Mouse (Mus musculus): Measurements from ENCODE around the gene Trnp1.
"Not testable (repeated sequence)": the region's sequence is repeated elsewhere in the genome, so short reads cannot be mapped to it uniquely, and the experiment has no call there.

The Trnp1 gene

DNA sequence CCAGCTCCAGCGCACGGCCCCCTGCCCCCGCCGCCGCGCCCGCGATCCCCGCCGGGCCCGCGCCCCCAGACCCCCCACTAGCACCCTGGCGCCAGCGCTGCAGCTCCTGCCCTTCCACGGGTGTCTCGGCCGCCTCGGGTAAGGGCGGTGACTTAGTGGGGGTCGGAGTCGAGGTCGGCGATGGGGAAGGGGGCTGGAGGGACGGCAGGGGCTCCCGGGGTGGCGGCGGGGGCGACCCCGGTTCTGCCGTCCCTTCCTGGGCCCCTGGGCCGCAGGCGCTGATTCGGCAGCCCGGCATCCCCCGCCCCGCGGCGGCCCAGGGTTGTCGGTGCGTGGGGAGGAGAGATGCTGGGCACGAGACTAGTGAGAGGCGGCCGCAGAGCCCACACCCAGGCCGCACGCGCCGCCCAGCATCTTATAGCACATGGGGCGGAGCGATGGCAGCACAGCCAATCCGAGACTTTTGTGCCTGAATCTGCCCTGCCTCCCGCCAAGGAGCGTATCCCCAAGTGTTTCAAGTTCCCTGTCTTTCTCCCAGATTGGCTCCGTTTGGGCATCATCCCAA is at the start of gene Trnp1:
Gene Trnp1 (minus strand): TSS at position 391 of the 565 bp plus-strand sequence.
- peak; percentile 95 to 96 for DNase-seq (ENCODE audit: low spot score in 2 of 2)

DNA sequence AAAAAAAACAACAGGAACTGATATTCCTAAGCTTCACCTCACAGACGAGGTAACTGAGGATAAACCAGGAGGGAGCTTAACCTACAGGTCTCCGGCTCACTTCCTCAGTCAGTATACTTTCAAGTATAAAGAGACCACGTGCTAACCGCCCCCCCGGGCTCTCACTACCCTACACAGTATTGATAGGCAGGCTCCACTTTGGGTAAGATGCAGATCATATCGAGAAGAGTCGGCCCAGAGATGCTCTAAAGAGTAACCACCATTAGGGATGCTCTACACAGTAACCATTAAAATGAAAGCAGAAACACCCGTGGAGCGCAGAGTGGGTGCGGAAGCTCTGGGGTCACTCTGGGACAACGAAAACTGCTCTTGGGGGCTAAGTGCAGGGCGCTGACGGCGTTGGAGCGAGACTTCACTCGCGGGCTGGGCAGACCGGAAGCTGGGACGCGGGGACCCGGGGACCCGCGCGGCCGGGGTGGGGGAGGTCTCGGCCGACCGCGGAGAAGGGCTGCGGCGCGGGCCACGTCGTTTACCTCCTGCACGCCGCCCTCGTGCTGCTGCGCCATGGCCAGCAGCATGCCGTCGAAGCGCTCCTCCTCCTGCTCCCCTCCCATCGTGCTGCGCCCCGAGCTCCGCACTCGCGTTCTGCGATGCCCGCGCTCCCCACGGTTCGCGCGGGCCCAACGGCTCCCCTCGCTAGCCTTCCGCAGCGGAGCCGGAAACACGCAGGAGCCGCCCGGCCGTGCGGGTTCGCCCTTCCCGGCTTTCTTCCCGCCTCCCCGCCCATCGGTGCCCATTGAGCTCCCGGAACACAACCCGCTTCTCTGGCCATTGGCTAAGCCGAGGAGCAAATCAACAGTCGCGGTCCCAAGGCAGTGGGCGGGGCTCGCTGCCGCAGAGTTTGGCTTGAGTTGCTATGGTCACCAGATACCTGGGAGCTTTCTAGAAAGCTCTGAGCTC is 47.2 kb upstream of the Trnp1 start, which contains the start of gene Nudc:
Gene Nudc (minus strand): TSS at position 725 of the 960 bp plus-strand sequence.
- peak; percentile 98 for DNase-seq (ENCODE audit: low spot score in 2 of 2)

DNA sequence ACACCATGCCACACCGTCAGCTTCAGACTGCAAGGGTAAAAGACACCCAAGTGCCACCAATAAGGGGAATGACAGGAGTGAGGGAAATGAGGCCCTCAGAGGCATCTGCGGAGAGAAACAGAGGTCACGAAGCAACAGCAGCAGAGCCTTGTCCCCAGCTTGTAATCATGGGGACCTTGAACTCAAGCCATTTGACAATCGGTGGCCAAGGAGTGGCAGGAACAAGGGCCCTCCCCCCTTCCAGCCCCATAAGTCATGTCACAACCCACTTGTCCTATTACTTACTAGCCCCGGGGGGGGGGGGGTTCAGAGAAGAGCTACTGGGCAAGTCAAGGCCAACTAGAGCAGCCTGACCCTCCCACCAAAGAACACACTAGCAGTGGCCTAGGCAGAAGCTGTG is 38.3 kb upstream of the Trnp1 start:
- DNase-seq (ENCODE audit: low spot score in 2 of 2) = no peak

DNA sequence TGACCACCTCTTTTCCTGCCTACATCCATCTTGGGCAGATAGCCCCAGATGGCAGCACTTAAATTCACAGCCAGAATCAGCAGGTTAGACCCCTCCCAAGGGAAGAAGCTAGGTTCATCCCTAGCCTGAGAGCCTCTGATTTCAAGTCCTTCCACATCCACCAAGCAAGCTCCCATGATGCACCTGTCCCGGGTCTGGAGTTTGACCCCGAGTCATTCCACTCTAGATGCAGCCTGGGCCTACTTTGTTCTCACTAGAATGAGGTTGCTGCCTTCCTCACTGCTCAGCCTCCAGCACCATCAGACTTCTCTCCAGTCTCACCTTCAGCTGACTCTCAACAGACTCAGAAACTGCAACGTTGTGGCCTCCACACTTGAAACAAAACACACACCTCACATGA is 37.7 kb upstream of the Trnp1 start:
- no peak for DNase-seq (ENCODE audit: low spot score in 2 of 2)

DNA sequence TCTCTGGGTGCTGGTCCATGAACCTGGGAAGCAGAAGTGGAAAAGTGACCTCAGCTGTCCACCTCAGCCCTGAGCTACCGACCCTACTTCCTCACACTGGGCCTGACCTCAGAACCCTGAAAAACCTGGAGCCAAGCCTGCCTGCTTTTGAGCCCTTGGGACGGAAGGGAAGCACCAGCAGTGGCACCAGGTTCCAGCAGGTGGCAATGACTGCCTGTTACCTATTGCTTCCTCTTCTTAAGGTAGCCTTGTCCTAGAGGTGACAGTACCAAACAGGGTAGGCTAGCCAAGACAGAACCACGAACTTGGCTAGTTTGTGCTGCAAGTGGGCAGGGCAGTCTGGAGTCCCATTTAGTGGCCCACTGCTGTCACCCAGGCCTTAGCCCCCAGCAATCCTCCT is 34.4 kb upstream of the Trnp1 start:
- no peak for DNase-seq (ENCODE audit: low spot score in 2 of 2)

DNA sequence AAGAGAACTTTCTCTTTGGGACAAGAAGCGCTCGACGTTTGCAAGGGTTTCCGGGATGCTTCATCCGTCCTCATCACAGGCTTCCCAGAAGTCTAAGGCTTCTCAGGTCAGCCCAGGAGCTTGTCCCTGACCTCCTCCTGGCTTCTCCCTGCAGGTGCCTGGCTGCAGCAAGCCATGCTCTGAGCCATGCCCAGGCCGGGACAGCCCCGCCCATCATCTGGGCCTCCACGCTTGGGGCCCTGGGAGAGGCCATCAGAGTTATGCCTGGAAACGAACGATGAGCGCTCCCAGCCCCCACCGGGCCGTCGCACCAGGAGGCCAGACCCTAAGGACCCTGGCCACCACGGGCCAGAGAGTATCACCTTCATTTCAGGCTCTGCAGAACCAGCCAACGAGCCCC is 29.4 kb upstream of the Trnp1 start:
- no peak for DNase-seq (ENCODE audit: low spot score in 2 of 2)

DNA sequence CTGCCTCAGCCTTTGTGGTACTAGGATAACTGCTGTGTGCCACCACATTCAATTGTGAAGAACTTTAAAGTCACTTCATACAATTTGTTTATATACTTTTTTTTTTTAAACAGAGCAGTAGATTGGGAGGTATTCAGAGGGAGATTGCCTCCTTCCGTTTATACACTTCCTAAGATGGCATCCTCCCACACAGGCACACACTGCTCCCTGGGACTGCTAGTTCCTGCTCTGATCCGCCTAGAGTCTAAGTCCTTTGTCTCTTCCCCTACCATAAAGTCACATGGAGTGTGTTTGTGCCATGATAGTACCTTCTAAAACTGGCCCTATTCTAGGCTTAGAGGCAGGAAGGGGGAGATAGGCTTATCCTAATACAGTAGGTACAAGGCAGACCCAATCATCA is 23.2 kb upstream of the Trnp1 start:
- DNase-seq (ENCODE audit: low spot score in 2 of 2) = no peak

DNA sequence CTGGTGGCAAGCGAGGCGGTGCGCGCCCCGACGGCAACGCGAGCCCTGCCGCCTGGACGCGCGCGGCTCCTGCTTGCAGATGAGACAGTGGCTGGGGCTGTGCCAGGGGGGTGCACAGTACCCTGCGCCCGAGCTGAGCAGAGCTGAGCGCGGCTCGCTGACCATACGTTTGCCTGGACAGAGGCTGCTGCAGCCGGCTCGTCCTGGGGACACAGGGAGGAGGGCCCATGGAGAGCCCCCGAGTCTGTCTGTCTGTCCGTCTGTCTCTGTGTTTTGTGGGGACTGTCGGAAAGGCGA is 21.0 kb upstream of the Trnp1 start:
- no peak for DNase-seq (ENCODE audit: low spot score in 2 of 2)

DNA sequence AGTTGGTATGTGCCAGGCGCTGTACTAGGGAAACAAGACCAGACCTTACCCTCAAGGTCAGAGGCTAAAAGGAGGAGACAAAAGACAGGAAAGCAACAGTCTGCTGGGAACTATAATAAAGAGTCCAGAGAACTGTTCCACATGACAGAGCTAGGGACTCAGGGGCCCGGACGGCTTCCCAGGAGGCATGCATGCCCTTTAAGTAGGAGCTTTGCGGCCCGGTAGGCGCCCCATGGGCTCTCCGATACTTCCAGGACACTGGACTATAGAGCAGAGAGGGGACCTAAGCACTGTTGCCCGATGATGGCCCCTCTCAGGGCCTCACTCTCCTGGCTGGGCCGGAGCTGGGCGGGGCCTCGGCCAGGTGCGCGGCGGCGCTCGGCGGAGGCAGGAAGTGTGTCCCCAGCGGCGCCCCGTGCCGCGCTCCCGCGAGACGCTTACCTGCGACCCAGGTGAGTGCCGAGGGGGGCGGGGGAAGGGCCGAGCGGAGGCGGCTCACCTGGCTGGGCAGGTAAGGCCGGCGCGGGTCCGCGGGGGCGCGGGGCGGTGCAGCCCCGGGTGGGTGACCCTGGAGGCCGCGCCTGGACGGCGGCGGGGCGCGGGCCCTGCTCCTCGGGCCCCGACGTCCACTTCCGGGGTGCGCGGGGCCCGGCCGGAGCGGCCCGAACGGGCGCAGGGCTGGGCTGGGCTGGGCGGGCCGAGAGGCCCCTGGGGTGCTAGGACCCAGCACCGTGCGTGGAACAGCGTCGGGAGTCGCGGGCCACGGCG is 20.4 kb upstream of the Trnp1 start, which contains the start of gene Kdf1:
Gene Kdf1 (plus strand): TSS at position 363 of the 768 bp plus-strand sequence.
- no peak for DNase-seq (ENCODE audit: low spot score in 2 of 2)

DNA sequence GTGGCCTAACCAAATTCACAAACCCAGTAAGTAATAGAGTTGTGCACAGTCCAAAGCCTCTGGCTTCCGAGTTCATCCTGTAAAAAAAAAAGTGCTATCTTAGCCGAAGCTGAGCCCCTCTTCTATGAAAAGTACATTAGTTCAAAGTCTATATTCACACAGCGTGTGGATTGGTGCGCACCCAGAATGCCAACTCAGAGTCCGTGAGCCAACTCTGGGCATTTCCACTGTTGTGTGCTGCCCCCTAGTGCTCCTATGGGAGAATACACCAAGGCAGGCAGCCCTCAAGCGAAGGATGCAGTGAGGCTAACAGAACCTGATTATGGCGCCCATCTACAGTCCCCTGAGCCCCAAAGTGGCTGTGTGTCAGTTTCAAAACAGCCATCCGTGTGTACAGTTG is 14.6 kb upstream of the Trnp1 start:
- peak; percentile 80 to 87 for DNase-seq (ENCODE audit: low spot score in 2 of 2)

DNA sequence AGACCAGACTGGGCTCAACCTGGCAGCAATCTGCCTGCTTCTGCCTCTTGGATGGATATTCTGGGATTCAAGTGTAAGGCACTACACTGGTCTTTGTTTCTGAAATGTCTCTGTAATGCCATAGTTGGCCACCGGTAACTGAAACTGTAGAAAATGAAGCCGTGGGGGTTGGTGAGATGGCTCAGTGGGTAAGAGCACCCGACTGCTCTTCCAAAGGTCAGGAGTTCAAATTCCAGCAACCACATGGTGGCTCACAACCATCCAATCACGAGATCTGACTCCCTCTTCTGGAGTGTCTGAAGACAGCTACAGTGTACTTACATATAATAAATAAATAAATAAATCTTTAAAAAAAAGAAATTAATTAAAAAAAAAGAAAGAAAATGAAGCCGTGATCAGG is 14.2 kb upstream of the Trnp1 start:
- DNase-seq (ENCODE audit: low spot score in 2 of 2) = not testable (repeated sequence)

DNA sequence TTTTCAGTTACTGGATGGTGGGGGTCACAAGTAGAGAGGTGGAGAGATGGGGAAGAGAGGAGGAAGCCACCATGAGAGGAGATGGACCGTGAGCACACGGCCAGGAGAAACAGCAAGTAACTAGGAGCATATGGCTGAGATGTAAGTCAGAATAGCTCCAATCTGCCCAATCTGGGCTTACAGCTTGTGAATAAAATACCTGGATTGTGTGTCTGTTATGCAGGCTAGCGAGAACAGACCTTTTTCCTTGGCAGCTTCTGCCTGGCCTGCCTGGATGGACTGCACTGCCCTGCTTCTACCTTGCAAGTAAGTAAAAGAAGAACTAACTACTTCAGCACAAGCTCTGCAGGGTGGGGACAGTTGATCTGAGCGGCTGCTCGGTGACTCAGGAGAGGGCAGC is 12.7 kb upstream of the Trnp1 start:
- no peak for DNase-seq (ENCODE audit: low spot score in 2 of 2)

DNA sequence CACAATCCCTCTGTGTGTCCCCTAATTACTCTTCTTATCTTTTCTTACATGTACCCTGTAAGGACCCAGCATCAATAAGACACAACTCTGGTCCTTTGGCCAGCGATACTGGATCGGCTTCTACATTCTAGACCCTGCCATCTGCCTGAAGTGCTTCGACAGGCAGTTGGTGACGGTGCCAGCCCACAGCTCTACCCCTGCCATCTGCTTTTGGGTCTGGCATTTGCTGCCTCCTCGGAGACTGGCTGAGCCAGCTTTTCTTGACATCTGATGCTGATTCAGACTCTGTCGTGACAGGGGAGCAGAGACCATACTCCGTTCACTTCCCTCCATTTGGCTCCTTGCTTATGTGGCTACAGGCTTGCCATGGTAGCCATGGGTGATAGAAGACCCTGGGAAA is 10.6 kb upstream of the Trnp1 start:
- DNase-seq (ENCODE audit: low spot score in 2 of 2) = peak; percentile 73 to 82

DNA sequence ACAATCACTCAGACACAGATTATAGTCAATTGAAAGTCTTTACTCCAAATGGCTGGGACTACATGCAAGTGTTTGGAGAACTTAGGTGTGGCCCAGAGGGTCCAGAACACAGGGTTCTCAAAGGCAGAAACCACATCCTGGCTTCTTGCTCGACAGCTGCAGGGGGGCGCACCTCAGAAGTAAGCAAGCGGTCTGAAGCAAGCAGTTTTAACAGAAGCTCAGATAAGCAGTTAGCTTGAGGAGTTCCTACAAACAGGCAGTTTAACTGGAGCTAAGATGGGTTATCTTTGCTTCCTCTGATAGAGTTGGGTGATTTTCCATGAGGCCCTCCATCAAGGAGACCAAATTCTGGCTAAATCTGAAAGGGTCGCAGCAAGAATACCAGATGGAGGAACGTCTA is 8.2 kb upstream of the Trnp1 start:
- DNase-seq (ENCODE audit: low spot score in 2 of 2) = no peak

DNA sequence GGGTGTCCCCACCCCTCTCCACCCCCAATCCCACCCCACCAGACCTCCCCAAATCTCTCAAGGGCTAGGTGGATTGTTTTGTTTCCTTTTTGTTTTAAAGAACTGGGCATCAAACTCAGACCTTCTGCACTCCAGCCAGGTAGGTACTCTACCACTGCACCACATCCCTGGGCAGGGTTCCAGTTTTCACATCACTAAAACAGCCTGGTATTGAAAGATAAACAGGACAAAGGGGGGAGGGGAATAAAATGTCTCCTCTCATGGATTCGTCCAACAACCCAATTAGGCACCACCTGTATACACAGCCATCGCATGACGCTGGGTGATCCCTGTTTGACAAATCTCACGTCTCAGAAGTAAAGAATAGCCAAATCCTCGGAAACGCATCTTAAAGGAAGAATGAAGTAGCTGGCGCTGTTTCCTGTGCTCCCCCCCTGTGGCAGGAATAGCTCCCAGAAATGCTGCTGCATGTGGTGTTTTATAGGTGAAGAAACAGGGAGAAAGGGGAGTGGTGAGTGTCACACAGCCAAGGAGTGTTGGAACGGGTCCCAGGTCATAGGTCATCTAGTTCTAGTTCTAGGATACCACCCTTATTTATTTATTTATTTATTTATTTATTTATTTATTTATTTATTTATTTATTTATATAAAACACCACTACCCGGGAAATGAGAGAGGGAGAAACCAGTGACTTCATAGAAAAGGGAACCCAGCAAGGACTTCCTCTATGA is 6.6 kb upstream of the Trnp1 start:
- DNase-seq (ENCODE audit: low spot score in 2 of 2) = no peak

DNA sequence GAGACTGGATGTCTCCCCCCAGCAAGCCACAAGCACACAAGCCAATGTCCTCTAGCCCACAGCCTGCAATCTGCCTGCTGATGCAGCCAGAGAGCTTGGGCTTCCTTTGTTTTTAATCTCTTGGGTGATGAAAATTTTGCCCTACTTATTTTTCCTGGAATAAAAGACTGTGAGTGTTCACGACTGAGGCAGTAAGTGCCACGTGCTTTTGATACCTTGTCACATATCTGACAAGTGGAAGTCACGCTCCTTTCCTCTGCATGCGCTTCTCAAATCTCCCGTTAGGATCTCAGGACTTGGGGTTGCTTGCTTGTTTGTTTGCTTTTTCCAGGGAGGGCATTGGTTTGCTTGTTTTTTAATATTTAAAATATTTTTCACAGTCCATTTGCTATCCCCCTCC is 6.0 kb upstream of the Trnp1 start:
- DNase-seq (ENCODE audit: low spot score in 2 of 2) = no peak

DNA sequence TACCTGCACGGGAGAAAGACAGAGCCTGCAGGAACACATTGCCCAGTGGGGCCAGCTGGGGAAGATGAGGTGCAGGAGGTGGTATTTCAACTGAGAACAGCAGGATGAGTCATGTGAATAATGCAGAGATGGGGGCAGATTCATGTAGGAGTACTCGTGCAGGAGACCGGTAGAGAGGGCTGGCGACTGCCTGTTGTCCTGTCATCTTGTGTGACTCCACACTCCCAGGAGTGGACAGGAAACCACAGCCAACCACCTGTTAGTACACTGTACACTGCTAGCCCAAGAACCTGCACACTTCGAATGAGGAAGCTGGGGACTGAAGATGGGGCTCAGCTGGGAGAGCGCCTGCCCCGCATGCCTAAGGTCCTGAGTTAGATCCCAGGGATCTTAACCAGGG is 3.2 kb upstream of the Trnp1 start:
- DNase-seq (ENCODE audit: low spot score in 2 of 2) = no peak

DNA sequence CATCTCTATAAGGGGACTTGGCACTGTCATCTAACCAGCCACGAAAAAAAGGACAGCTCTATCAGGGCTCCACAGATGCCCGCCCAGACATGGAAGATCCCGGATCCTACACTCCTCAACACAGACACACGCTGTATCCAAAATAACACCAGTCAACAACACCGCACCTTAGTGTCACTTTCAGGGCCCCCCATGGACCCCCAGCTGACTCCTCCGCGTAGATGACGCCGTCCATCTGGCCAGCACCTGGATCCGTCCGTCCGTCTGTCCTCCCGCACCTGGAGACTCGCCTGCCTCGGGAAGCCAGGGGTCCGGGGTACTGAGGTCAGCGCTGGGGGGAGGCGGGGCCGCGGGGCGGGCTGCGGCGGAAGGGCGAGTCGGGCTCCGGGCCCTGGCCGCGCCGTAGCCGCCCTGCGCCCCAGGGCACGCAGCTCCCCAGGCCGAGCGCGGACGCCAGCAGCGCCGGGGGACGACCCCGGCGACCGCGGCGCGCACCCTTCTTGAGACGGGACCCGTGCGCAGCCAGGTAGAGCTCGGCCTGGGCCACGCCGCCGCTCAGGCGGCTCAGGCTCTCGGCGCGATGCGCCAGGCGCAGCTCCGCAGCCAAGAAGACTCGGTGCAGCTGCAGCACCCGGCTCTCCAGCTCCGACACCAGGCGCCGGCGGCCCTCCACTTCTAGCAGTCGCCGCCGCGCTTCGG is 740 bp downstream of the Trnp1 start:
- DNase-seq (ENCODE audit: low spot score in 2 of 2) = no peak

DNA sequence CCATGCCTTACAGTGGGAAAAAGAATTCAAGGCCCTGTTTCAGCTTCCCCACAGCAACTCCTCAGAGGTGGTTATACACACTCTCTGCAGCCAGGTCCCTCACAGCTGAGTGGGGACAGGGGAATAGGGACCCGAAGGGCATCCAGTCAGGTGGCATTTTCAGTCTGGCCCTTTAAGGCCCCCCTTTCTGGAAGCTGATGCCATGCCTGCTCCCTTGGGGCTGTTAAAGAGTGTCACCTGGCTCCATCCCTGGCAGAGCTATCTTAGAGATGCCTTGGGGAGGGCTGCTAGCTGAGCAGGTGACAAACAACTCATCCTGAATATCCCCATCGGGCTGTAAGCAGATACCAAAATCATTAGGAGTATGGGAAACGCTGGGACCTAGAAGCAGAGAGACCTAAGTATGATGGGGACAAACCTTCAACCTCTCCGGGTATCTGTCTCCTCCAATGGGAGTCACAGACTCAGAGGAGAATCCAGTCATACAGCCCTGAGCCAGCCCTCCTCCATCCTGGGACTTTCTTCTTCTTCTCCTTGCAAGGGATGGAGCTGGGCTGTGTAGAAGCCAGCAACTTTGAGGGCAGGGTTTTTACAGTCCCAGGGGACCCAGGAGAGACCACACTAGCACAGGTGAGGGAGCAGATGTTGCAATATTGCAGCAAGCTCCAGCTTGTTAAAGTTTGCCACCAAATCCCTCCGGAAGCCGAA is 1.5 kb downstream of the Trnp1 start:
- DNase-seq (ENCODE audit: low spot score in 2 of 2) = no peak

DNA sequence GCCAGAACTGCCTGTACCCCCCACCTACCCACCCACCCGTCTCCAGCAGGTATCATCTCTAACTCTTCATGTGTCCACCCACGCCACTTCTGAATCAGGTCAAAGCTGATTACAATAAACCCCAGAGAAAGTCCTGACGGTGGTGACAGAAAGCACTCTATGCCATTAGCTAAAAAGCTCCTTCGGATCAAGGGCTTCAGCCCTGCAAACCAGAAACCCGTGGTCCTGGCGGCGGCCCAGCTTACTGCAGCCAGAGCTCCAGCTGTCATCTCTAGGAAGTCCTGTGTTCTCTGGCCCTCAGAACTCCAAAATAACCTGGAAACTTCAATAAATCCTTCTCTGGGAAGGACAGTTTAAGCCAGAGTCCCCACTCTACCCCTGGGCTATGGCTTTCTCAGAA is 2.6 kb downstream of the Trnp1 start:
- no peak for DNase-seq (ENCODE audit: low spot score in 2 of 2)

DNA sequence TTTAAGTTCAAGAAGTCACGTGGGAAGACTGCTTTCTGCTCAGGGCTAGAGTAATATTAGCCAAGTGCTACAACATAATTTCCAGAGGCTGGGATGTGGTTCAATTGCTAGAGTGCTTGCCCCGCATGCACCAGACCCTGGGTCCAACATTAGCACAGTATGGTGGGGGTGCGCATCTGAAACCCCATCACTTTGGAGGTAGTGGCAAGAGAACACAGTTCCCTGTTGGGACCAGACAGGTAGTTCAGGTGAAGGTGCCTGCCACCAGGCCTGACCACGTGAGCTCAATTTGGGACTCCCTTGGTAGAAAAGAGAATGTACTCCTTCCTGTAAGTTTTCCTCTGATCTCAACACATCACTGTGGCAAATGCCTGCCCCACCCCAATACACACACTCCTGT is 3.5 kb downstream of the Trnp1 start:
- DNase-seq (ENCODE audit: low spot score in 2 of 2) = no peak
